Mouse (Mus musculus) E14TG2a.4 (cell line): Measurements from ENCODE around the gene Gemin2.

Source experiments
- CTCF ChIP-seq: conservative IDR thresholded peaks from 2 replicates; pipeline ENCODE4 v1.5.1; 2014; ENCODE audit warnings: low read length
- NANOG ChIP-seq: IDR thresholded peaks from 2 replicates; pipeline ENCODE4 v1.6.1; 2014; ENCODE audit warnings: borderline replicate concordance, low read length, mixed read lengths
- POU5F1 ChIP-seq: IDR thresholded peaks from 2 replicates; pipeline ENCODE4 v1.6.1; 2014; ENCODE audit warnings: low read length, borderline replicate concordance

DNA sequence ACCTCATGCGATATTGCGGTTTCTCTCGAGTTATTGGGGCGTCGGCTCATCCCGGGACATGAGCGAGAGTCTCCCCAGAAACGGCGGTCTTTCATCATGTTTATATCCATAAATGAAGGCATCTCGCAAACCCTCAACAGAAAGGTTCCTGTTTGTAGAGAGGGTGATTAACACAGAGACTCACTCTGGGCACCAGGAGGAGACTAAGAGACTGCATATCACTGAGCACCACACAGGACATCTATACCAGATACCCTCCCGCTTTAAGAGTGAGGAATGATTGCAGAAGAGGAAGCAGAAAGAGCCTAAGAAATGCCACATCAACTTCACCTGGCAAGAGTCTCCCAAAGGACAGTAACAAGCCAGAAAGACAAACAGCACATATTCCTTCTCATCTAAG, 43.0 kb downstream of the Gemin2 start:
- TF ChIP-seq CTCF (no peak), NANOG (no peak), POU5F1 (no peak)
